Mouse (Mus musculus): ENCODE measurements around the gene Icmt. TPM values are rescaled to one million over a fixed set of nuclear protein-coding genes. Genes with fewer than 3 reads are reported as not detected.

Icmt gene
- polyA plus RNA-seq, 1 experiment from 2014 or later: 26.7 TPM

DNA sequence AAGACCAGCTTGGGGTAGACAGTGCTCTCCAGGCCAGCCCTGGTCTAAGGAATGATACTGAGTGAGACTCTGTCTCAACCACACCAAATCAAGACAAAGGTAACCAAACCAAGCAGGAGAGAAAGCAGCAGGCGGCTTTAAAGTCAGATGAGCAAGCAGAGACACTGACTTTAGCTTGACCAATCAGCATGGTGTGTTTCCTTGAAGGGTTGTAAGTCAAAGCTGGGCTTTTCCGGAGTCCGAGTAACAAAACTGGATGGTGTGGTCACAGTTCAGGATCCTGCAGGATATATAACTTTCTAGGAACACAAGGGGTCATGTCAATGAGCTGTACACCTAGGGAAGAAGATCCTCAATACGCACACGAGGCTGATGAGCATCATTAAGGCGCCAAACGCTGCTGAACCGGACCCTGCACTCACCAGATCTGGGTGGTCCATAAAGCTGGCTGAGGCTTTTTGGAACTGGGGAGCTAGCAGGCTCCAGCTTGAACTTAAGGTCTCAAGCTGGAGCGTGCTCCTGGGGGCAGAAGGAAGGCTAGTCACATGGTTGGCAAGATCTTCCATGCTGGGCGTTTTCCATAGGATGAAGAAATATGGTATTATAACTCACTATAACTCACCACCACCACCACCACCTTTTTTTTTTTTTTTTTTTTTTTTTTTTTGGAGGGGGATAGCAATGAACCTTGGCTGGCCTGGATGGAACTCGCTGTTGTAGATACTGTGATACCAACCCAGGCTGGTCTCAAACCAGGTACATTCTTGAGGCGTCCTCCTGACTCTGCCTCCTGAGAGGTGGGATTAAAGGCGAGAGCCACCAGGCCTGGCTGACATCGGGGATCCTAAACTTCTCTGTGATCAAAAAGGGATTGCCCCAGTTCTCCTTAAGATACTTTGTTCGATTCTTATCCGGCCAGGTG is 27.9 kb downstream of the Icmt start:
- peaks cover 18% of the 10 kb centered on the region for H3K36me3 ChIP-seq
- peak overlapping the region; percentile 100 for H3K4me3 ChIP-seq (replicated peaks)
- peak; percentile 6; the same call in 1 of the 2 replicates for ATAC-seq (ENCODE audit: insufficient number of reproducible peaks, low FRiP score, low TSS enrichment, low read depth)
- no peaks in the 10 kb centered on the region for H3K9me3 ChIP-seq (replicated peaks)
- 55% methylated on average over 16 of the region's 16 CpGs for WGBS
- no peak overlapping the region for H3K27ac ChIP-seq (replicated peaks)
- H3K27me3 ChIP-seq: no peaks in the 10 kb centered on the region
- H3K4me2 ChIP-seq (replicated peaks): peak overlapping the region; percentile 42
- H3K4me1 ChIP-seq: peaks cover 13% of the 10 kb centered on the region
- no peak overlapping the region for H3K9ac ChIP-seq

DNA sequence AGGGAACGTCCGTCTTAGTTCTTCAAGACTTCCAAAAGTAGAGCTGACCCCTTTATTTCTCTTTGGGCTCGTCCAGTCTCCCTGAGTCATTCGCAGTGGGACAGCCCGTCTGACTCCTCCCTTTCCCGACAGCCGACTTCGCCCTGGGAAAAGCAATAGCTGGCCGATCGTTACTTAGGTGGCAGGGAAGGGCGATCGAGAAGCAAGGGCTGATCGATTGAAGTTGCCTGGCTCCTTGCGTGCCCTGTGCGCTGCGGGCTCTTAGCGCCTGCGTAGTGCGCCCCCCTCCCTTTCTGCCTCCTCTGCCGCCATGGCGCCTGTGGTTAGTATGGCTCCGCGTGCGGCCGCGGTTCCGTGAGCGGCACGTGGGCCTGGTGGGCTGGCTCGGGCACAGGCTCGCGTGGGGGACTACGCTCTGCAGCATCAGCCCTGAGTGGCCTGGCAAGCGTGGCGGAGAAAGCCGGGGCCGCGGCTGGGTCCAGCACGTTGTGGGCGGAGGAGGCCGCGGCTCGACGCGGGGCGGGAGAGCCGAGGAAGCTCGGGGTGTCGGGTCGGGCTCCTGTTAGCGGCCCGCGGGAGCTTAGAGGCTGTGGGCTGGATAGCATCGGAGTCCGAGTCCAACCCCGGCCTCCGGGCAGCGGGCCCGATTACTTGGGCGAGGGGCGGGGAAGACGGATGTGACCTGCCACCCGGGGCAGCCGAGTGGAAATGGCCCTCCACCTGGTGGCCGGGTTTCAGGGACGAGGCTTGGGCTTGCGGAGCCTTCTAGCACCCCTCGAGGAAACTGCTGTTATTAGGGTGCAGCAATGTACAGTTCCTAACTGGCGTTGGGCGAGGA is 28.8 kb downstream of the Icmt start, which contains the start of gene Rpl22:
TSS of gene Rpl22 (plus strand) at position 169 of the 838 bp plus-strand sequence.
- Histone ChIP-seq H3K36me3 (peaks cover 27% of the 10 kb centered on the region), H3K9me3 (replicated peaks) (no peaks in the 10 kb centered on the region), H3K4me2 (replicated peaks) (peak within 1 kb of the TSS; percentile 59), H3K27ac (replicated peaks) (peak within 1 kb of the TSS; percentile 80), H3K27me3 (no peaks in the 10 kb centered on the region), H3K9ac (peak within 1 kb of the TSS; percentile 97), H3K4me1 (peaks cover 13% of the 10 kb centered on the region), H3K4me3 (replicated peaks) (peak within 1 kb of the TSS; percentile 100)
- WGBS: under 1% methylated on average over 67 of the region's 70 CpGs
- ATAC-seq (ENCODE audit: insufficient number of reproducible peaks, low FRiP score, low TSS enrichment, low read depth): peak; percentile 96

DNA sequence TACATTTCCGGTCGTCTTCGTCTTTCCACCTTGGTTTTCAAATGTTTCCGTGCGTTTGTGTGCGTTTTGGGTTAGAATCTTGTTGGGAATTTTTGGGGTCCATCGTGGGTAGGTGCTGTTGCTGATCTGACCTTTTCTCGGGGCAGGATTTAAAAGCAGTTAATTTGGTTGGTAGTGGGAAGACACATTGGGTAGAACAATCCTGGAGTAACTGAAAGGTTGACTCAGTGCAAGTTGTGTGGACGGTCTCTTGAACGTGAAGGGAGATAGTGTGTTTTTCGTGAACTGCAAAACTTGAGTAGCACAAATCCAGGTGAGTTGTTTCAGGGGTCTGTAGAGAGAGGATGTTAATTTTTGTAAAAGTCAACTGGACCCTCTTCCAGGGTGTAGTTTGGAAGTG is 29.5 kb downstream of the Icmt start:
- Histone ChIP-seq H3K27me3 (no peaks in the 10 kb centered on the region), H3K36me3 (peaks cover 34% of the 10 kb centered on the region), H3K4me3 (replicated peaks) (peak overlapping the region; percentile 100), H3K4me2 (replicated peaks) (peak overlapping the region; percentile 59), H3K9me3 (replicated peaks) (no peaks in the 10 kb centered on the region), H3K9ac (peak overlapping the region; percentile 97), H3K4me1 (peaks cover 13% of the 10 kb centered on the region), H3K27ac (replicated peaks) (no peak overlapping the region)
- ATAC-seq (ENCODE audit: insufficient number of reproducible peaks, low FRiP score, low TSS enrichment, low read depth): no peak
- WGBS: under 1% methylated on average over 11 of the region's 11 CpGs

DNA sequence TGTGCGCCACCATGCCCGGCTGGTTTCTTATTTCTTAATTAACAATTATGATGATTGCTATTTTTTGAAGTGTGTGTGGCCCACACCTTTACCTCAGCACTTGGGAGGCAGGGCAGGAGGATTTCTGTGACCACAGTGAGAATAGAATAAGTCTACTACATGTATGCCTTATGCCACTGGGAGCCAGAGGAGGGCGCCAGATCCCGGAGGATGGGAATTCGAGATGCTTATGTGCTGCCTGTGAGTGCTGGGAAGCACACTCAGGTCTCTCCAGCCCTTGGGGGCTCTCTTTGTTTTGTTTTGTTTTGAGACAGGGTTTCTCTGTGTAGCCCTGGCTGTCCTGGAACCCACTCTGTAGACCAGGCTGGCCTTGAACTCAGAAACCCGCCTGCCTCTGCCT is 31.7 kb downstream of the Icmt start:
- 74% methylated on average over 6 of the region's 6 CpGs for WGBS
- no peak overlapping the region for H3K4me2 ChIP-seq (replicated peaks)
- peaks cover 56% of the 10 kb centered on the region for H3K36me3 ChIP-seq
- H3K27me3 ChIP-seq: no peaks in the 10 kb centered on the region
- H3K27ac ChIP-seq (replicated peaks): no peak overlapping the region
- no peak overlapping the region for H3K9ac ChIP-seq
- no peak for ATAC-seq (ENCODE audit: insufficient number of reproducible peaks, low FRiP score, low TSS enrichment, low read depth)
- no peaks in the 10 kb centered on the region for H3K9me3 ChIP-seq (replicated peaks)
- H3K4me3 ChIP-seq (replicated peaks): no peak overlapping the region
- peaks cover 13% of the 10 kb centered on the region for H3K4me1 ChIP-seq

DNA sequence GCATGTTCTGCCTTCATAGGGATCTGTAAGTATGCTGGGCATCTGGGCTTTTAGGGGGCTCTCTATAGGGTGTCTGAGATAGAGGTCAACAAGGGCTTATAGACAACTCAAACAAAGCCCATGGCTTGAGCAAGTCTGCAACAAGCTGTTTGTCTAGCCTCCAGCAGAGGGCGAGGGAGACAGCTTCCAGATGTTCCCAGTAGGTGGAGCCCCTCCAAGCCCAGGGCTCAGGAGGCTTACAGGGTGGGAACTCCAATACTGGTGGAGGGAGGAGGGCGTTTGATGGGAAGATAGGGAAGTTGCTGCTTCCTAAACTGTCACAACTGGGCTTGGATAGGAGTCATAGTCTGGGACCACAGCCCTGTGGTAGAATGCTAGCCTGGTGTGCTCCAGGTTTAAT is 35.9 kb downstream of the Icmt start:
- H3K27me3 ChIP-seq: peaks cover 13% of the 10 kb centered on the region
- no peak overlapping the region for H3K4me2 ChIP-seq (replicated peaks)
- H3K9me3 ChIP-seq (replicated peaks): no peaks in the 10 kb centered on the region
- H3K27ac ChIP-seq (replicated peaks): no peak overlapping the region
- peaks cover 78% of the 10 kb centered on the region for H3K36me3 ChIP-seq
- H3K4me1 ChIP-seq: no peaks in the 10 kb centered on the region
- peak; percentile 60; the same call in 1 of the 2 replicates for ATAC-seq (ENCODE audit: insufficient number of reproducible peaks, low FRiP score, low TSS enrichment, low read depth)
- no peak overlapping the region for H3K4me3 ChIP-seq (replicated peaks)
- H3K9ac ChIP-seq: no peak overlapping the region
- 30% methylated on average over 2 of the region's 2 CpGs for WGBS

DNA sequence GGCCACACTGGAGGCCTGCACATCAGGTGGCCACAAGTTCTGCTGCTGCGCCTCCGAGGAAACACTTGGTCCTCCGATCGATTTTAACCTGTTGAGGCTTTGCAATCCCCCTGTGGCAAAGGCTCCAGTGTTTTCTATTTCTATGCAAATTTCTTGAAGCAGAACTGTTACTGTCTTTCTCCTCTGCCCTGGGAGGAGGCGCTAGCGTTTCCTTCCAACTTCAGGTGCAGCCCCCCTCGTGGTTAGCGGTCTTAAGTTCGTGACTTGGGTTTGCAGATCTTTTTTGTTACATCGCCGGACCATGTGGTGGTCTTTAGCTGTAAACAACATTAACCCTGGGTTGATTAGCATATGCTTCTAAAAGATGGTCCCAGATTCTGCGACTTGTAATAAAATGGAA is 36.6 kb downstream of the Icmt start:
- WGBS: 93% methylated on average over 12 of the region's 12 CpGs
- H3K27ac ChIP-seq (replicated peaks): no peak overlapping the region
- no peak for ATAC-seq (ENCODE audit: insufficient number of reproducible peaks, low FRiP score, low TSS enrichment, low read depth)

DNA sequence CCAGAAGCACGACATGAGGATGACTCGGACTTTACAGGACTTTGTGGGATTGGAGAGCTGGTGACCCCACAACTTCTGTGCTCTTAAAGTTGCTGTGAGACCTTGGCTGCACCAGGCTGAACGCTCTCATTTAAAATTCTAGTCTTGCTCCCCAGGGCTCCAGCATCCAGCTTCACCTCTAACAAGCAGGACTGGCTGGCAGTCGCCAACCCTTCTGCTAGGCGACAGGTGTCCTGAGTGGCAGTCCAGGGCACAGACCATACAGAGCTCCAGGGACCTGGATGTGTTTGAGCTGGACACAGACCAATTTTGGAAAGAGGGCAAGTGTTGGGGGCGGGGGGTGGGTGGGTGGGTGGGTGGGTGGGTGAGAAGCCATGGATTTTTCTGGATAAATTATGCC is 40.7 kb downstream of the Icmt start:
- no peak overlapping the region for H3K4me3 ChIP-seq (replicated peaks)
- H3K27me3 ChIP-seq: peaks cover 52% of the 10 kb centered on the region
- H3K9ac ChIP-seq: no peak overlapping the region
- no peak for ATAC-seq (ENCODE audit: insufficient number of reproducible peaks, low FRiP score, low TSS enrichment, low read depth)
- peaks cover 20% of the 10 kb centered on the region for H3K4me1 ChIP-seq
- 30% methylated on average over 6 of the region's 6 CpGs for WGBS
- H3K27ac ChIP-seq (replicated peaks): no peak overlapping the region
- H3K4me2 ChIP-seq (replicated peaks): no peak overlapping the region
- H3K9me3 ChIP-seq (replicated peaks): no peaks in the 10 kb centered on the region
- peaks cover 32% of the 10 kb centered on the region for H3K36me3 ChIP-seq

More for the DNA sequence above, 36.6 kb downstream of the Icmt start:
- Histone ChIP-seq H3K4me1 (peaks cover 4% of the 10 kb centered on the region), H3K4me3 (replicated peaks) (no peak overlapping the region), H3K9me3 (replicated peaks) (no peaks in the 10 kb centered on the region), H3K9ac (no peak overlapping the region), H3K36me3 (peaks cover 74% of the 10 kb centered on the region), H3K27me3 (peaks cover 18% of the 10 kb centered on the region), H3K4me2 (replicated peaks) (no peak overlapping the region)

DNA sequence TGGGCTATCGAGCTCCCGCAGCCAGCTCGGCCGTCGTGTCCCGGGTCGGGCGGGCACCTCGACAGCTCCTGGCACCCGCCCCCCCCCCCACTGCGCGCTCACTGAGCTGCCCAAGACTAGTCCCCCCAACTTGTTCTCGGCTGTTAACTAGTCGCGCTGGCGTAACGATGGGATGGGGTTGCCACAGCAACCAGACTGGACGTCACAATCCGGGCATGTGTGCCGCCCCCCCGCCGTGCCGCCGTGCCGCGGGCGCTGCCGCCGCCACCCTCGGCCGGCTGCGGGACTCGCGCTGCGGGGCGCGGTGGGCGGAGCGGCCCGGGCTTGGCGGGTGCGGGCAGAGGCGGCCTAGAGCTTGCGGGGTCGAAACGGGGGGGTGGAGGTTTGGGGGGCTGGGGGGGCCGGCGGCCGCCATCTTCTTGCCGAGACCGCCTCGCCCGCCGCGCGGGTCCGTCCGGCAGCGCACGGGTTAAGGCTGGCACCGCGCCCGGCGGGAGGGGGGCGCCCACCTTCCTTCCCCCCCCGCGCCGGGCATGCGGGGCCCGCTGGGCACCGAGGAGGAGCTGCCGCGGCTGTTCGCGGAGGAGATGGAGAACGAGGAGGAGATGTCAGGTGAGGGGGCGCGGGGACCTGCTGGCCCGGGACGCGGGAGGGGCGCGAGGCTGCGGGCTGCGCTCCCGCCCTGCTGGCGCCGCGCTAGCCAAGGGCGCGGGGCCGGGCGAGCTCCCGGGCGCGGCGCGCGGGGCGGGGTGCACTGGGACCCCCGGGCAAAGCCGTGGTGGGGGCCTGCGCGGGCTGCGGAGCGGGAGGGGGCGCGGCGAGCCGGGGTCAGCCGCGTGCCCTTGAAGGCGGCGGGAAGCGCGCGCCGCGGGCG is 41.6 kb downstream of the Icmt start, which contains the start of gene Chd5:
TSS of gene Chd5 (plus strand) at position 233 of the 874 bp plus-strand sequence.
- 1% methylated on average over 97 of the region's 120 CpGs for WGBS

DNA sequence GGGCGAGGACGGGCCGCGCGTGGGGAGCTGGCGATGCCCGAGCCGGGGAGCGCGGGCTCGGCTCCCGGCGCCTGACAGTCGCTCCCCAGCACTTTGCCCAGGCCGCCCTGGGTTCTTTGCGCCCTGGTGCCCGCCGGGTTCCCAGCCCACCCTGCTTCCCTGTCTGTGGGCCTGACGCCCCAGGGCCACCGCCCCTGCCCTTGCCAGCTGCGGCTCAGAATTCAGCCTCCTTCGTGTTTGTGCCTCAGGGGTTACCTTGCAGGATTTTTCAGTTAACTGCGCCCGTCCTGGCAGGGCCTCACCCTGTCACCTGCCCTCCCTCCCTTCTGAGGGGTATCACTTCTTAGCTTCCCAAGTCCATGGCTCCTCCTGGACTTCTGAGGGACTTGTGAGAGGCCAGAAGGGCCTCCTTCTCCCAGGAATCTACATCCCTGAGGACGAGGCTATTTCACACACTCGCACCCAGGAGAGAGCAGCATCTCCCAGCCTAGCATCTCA is 42.3 kb downstream of the Icmt start:
- peaks cover 20% of the 10 kb centered on the region for H3K4me1 ChIP-seq
- no peaks in the 10 kb centered on the region for H3K9me3 ChIP-seq (replicated peaks)
- peak overlapping the region; percentile 55 for H3K4me3 ChIP-seq (replicated peaks)
- peaks cover 67% of the 10 kb centered on the region for H3K27me3 ChIP-seq
- no peak overlapping the region for H3K27ac ChIP-seq (replicated peaks)
- H3K9ac ChIP-seq: peak overlapping the region; percentile 29; the same call in 1 of the 2 replicates
- peak overlapping the region; percentile 100 for H3K4me2 ChIP-seq (replicated peaks)
- WGBS: 1% methylated on average over 25 of the region's 26 CpGs
- H3K36me3 ChIP-seq: peaks cover 16% of the 10 kb centered on the region
- ATAC-seq (ENCODE audit: insufficient number of reproducible peaks, low FRiP score, low TSS enrichment, low read depth): no peak

More for the DNA sequence above, 41.6 kb downstream of the Icmt start, which contains the start of gene Chd5:
- Histone ChIP-seq H3K4me2 (replicated peaks) (peak within 1 kb of the TSS; percentile 100), H3K27ac (replicated peaks) (no peak within 1 kb of the TSS), H3K9me3 (replicated peaks) (no peaks in the 10 kb centered on the region), H3K4me3 (replicated peaks) (peak within 1 kb of the TSS; percentile 55), H3K36me3 (peaks cover 23% of the 10 kb centered on the region), H3K9ac (peak within 1 kb of the TSS; percentile 29), H3K27me3 (peaks cover 61% of the 10 kb centered on the region), H3K4me1 (peaks cover 20% of the 10 kb centered on the region)
- ATAC-seq (ENCODE audit: insufficient number of reproducible peaks, low FRiP score, low TSS enrichment, low read depth): no peak

DNA sequence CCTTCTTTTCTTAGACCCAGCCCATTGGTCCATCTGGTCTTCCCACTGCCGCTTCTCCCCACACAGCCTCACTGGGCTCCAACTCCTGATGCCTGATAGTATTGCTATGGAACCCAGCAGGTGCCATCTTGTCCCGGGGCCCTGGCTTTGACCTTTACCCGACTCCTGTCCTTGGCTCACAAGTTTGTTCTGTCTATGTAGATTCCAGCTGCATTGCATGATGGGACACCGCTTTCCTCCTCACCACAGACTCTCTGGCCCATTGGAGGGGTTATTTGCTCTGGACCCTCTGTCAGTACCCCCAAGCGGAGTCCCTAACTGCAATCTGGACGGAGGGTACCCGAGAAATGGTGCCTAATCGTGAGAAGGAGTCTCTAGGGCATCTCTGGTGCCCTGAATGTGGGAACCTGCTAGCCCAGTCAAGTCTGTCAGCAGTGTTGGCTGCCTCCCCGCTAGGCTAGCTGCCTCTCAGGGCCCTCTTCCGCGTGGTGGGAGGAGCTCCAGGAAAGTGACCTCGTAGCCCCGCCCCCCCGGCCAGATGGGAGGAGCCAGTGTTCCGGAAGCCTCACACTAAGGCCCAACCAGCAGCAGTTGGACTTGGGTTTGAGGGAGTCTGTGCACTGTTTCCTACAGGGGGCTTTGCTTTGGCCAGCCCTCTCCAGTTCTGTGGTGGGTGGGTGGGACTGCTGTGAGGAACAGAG is 43.7 kb downstream of the Icmt start:
- Histone ChIP-seq H3K9me3 (replicated peaks) (no peaks in the 10 kb centered on the region), H3K4me2 (replicated peaks) (no peak overlapping the region), H3K9ac (no peak overlapping the region), H3K27ac (replicated peaks) (no peak overlapping the region), H3K4me1 (peaks cover 24% of the 10 kb centered on the region), H3K27me3 (peaks cover 67% of the 10 kb centered on the region), H3K4me3 (replicated peaks) (no peak overlapping the region), H3K36me3 (0 out of 2 replicates have a peak, but pooled peaks cover 2% of the 10 kb centered on the region)
- WGBS: 32% methylated on average over 15 of the region's 15 CpGs
- no peak for ATAC-seq (ENCODE audit: insufficient number of reproducible peaks, low FRiP score, low TSS enrichment, low read depth)
